Mouse (Mus musculus) forebrain, embryonic 13.5 days (tissue): ENCODE results near the gene Stx2. TPM values are rescaled to one million over a fixed set of nuclear protein-coding genes. Genes with fewer than 3 reads are reported as not detected.

Source experiments
- ATAC-seq: fragments of 200-750 bp; cut with Nextera tagmentation; 2 replicates; pipeline ENCODE4 v1.8.0; 2017
- H3K27ac ChIP-seq: fragments of 300-500 bp; sonication (generic); 2 replicates; pipeline ENCODE4 v1.5.1; 2015; ENCODE audit warnings: inconsistent platforms, mild to moderate bottlenecking, moderate library complexity
- H3K27me3 ChIP-seq: fragments of 300-500 bp; sonication (generic); 2 replicates; pipeline ENCODE4 v1.6.1; 2015; ENCODE audit warnings: mild to moderate bottlenecking, inconsistent platforms
- H3K36me3 ChIP-seq: fragments of 300-500 bp; sonication (generic); 2 replicates; pipeline ENCODE4 v1.6.1; 2015; ENCODE audit warnings: mild to moderate bottlenecking, inconsistent platforms; ENCODE audit not compliant: poor library complexity, severe bottlenecking
- H3K4me1 ChIP-seq: fragments of 300-500 bp; sonication (generic); 2 replicates; pipeline ENCODE4 v1.6.1; 2015; ENCODE audit warnings: inconsistent platforms
- H3K4me2 ChIP-seq: fragments of 300-500 bp; sonication (generic); 2 replicates; pipeline ENCODE4 v1.6.1; 2015; ENCODE audit warnings: inconsistent platforms, mild to moderate bottlenecking, moderate library complexity
- H3K4me3 ChIP-seq: fragments of 300-500 bp; sonication (generic); 2 replicates; pipeline ENCODE4 v1.5.1; 2015; ENCODE audit warnings: mild to moderate bottlenecking, inconsistent platforms
- H3K9ac ChIP-seq: fragments of 300-500 bp; sonication (generic); 2 replicates; pipeline ENCODE4 v1.6.1; 2015; ENCODE audit warnings: mild to moderate bottlenecking, inconsistent platforms
- H3K9me3 ChIP-seq: fragments of 300-500 bp; sonication (generic); replicated peaks from 2 replicates; pipeline ENCODE4 v1.6.1; 2016; ENCODE audit warnings: inconsistent platforms
- WGBS: fragments of 180-500 bp; shearing (Covaris S2); methylation state at CpG from one replicate; pipeline ENCODE4 v1.1.7; 2015; 5-methylcytosine and 5-hydroxymethylcytosine counted together
- polyA plus RNA-seq: library from polyadenylated mRNA; unstranded; fragments of >200 nt; fragmentation: Nextera tagmentation; extraction: Ambion mirVana; gene quantifications from 2 replicates; pipeline ENCODE4 v1.2.1, GENCODE M21; 2015

The Stx2 gene
- polyA plus RNA-seq, 1 experiment from 2014 or later = 17.1 TPM

GRCm38 (mm10) chr5:129007105-129007957 lies 1.0 kb downstream of the Stx2 start:
- no peaks in the 10 kb centered on the region for H3K36me3 ChIP-seq
- no peaks in the 10 kb centered on the region for H3K9me3 ChIP-seq
- H3K4me2 ChIP-seq = peak overlapping the region; percentile 85
- peak overlapping the region; percentile 62 for H3K4me3 ChIP-seq
- no peak overlapping the region for H3K27ac ChIP-seq
- peaks cover 24% of the 10 kb centered on the region for H3K4me1 ChIP-seq
- no peaks in the 10 kb centered on the region for H3K27me3 ChIP-seq
- H3K9ac ChIP-seq = peak overlapping the region; percentile 83
- 53% methylated on average over 14 of the region's 14 CpGs for WGBS
- peak; percentile 20; the same call in 1 of the 2 replicates for ATAC-seq

GRCm38 (mm10) chr5:129006031-129006788 lies 2.2 kb downstream of the Stx2 start:
- Histone ChIP-seq H3K36me3 (no peaks in the 10 kb centered on the region), H3K27me3 (no peaks in the 10 kb centered on the region), H3K9me3 (no peaks in the 10 kb centered on the region), H3K4me2 (peak overlapping the region; percentile 17; the same call in 1 of the 2 replicates), H3K4me1 (peaks cover 27% of the 10 kb centered on the region), H3K9ac (no peak overlapping the region), H3K4me3 (no peak overlapping the region), H3K27ac (no peak overlapping the region)
- no peak for ATAC-seq
- WGBS = 82% methylated on average over 18 of the region's 18 CpGs

GRCm38 (mm10) chr5:129005416-129005815 lies 3.0 kb downstream of the Stx2 start:
- Histone ChIP-seq H3K4me1 (peaks cover 27% of the 10 kb centered on the region), H3K9ac (no peak overlapping the region), H3K4me3 (no peak overlapping the region), H3K27me3 (no peaks in the 10 kb centered on the region), H3K36me3 (no peaks in the 10 kb centered on the region), H3K4me2 (no peak overlapping the region), H3K27ac (no peak overlapping the region), H3K9me3 (no peaks in the 10 kb centered on the region)
- ATAC-seq = no peak
- 81% methylated on average over 3 of the region's 3 CpGs for WGBS

GRCm38 (mm10) chr5:129002571-129003011 lies 5.8 kb downstream of the Stx2 start:
- H3K4me2 ChIP-seq = no peak overlapping the region
- no peak for ATAC-seq
- no peaks in the 10 kb centered on the region for H3K27me3 ChIP-seq
- no peak overlapping the region for H3K4me3 ChIP-seq
- no peak overlapping the region; the same call in 1 of the 2 replicates for H3K27ac ChIP-seq
- no peaks in the 10 kb centered on the region for H3K36me3 ChIP-seq
- peaks cover 23% of the 10 kb centered on the region for H3K4me1 ChIP-seq
- no peak overlapping the region for H3K9ac ChIP-seq
- H3K9me3 ChIP-seq = no peaks in the 10 kb centered on the region
- 71% methylated on average over 14 of the region's 14 CpGs for WGBS

- H3K36me3 ChIP-seq = no peaks in the 10 kb centered on the region
- peaks cover 10% of the 10 kb centered on the region; the same call in 1 of the 2 replicates for H3K4me1 ChIP-seq
- no peaks in the 10 kb centered on the region for H3K9me3 ChIP-seq
- no peak overlapping the region for H3K4me3 ChIP-seq
- H3K27ac ChIP-seq = no peak overlapping the region
- no peaks in the 10 kb centered on the region for H3K27me3 ChIP-seq
- no peak for ATAC-seq
- no peak overlapping the region for H3K4me2 ChIP-seq
- WGBS = 54% methylated on average over 8 of the region's 8 CpGs
- no peak overlapping the region for H3K9ac ChIP-seq
Observed at GRCm38 (mm10) chr5:129000706-129001468, 7.5 kb downstream of the Stx2 start.

- peaks cover 2% of the 10 kb centered on the region; the same call in 1 of the 2 replicates for H3K27me3 ChIP-seq
- no peak overlapping the region for H3K4me3 ChIP-seq
- peaks cover 15% of the 10 kb centered on the region for H3K4me1 ChIP-seq
- H3K9me3 ChIP-seq = no peaks in the 10 kb centered on the region
- H3K9ac ChIP-seq = no peak overlapping the region
- H3K27ac ChIP-seq = peak overlapping the region; percentile 27
- no peak overlapping the region for H3K4me2 ChIP-seq
- peaks cover 45% of the 10 kb centered on the region for H3K36me3 ChIP-seq
- 65% methylated on average over 19 of the region's 19 CpGs for WGBS
- ATAC-seq = peak; percentile 55; the same call in 1 of the 2 replicates
Observed at GRCm38 (mm10) chr5:128987141-128987954, 21.0 kb downstream of the Stx2 start.

GRCm38 (mm10) chr5:128985946-128986345 lies 22.4 kb downstream of the Stx2 start:
- whole genome bisulfite sequencing = 86% methylated on average over 13 of the region's 13 CpGs
- Histone ChIP-seq H3K36me3 (peaks cover 31% of the 10 kb centered on the region), H3K9me3 (no peaks in the 10 kb centered on the region), H3K27ac (no peak overlapping the region), H3K4me1 (peaks cover 15% of the 10 kb centered on the region), H3K4me3 (no peak overlapping the region), H3K9ac (no peak overlapping the region), H3K27me3 (peaks cover 3% of the 10 kb centered on the region; the same call in 1 of the 2 replicates), H3K4me2 (no peak overlapping the region)
- no peak for ATAC-seq

- H3K9ac ChIP-seq = no peak overlapping the region
- H3K4me3 ChIP-seq = no peak overlapping the region
- H3K27ac ChIP-seq = no peak overlapping the region
- 92% methylated on average over 6 of the region's 6 CpGs for WGBS
- H3K4me1 ChIP-seq = peaks cover 15% of the 10 kb centered on the region
- H3K36me3 ChIP-seq = peaks cover 27% of the 10 kb centered on the region
- no peaks in the 10 kb centered on the region for H3K9me3 ChIP-seq
- ATAC-seq = no peak
- no peak overlapping the region for H3K4me2 ChIP-seq
- H3K27me3 ChIP-seq = peaks cover 3% of the 10 kb centered on the region; the same call in 1 of the 2 replicates
Observed at GRCm38 (mm10) chr5:128984536-128984935, 23.8 kb downstream of the Stx2 start.

GRCm38 (mm10) chr5:128981607-128982006 lies 26.8 kb downstream of the Stx2 start:
- peak; percentile 68 for ATAC-seq
- no peaks in the 10 kb centered on the region for H3K4me1 ChIP-seq
- H3K9me3 ChIP-seq = no peaks in the 10 kb centered on the region
- no peak overlapping the region for H3K9ac ChIP-seq
- no peak overlapping the region for H3K4me2 ChIP-seq
- peaks cover 20% of the 10 kb centered on the region for H3K36me3 ChIP-seq
- H3K4me3 ChIP-seq = no peak overlapping the region
- no peak overlapping the region for H3K27ac ChIP-seq
- whole genome bisulfite sequencing = 28% methylated on average over 12 of the region's 12 CpGs
- peaks cover 3% of the 10 kb centered on the region; the same call in 1 of the 2 replicates for H3K27me3 ChIP-seq

- Histone ChIP-seq H3K4me3 (no peak overlapping the region), H3K4me1 (peaks cover 5% of the 10 kb centered on the region; the same call in 1 of the 2 replicates), H3K9ac (no peak overlapping the region), H3K4me2 (no peak overlapping the region), H3K27me3 (peaks cover 3% of the 10 kb centered on the region; the same call in 1 of the 2 replicates), H3K27ac (no peak overlapping the region), H3K36me3 (peaks cover 12% of the 10 kb centered on the region), H3K9me3 (no peaks in the 10 kb centered on the region)
- ATAC-seq = no peak
- WGBS = 75% methylated on average over 7 of the region's 7 CpGs
Observed at GRCm38 (mm10) chr5:128980857-128981256, 27.5 kb downstream of the Stx2 start.

GRCm38 (mm10) chr5:128978957-128979356 lies 29.4 kb downstream of the Stx2 start:
- H3K4me2 ChIP-seq = no peak overlapping the region
- WGBS = over 99% methylated on average over 7 of the region's 7 CpGs
- no peaks in the 10 kb centered on the region for H3K9me3 ChIP-seq
- H3K4me3 ChIP-seq = no peak overlapping the region
- H3K36me3 ChIP-seq = no peaks in the 10 kb centered on the region
- H3K9ac ChIP-seq = no peak overlapping the region
- H3K27ac ChIP-seq = no peak overlapping the region
- peaks cover 3% of the 10 kb centered on the region; the same call in 1 of the 2 replicates for H3K27me3 ChIP-seq
- H3K4me1 ChIP-seq = peaks cover 5% of the 10 kb centered on the region; the same call in 1 of the 2 replicates
- no peak for ATAC-seq
